In the genomic region with DNA sequence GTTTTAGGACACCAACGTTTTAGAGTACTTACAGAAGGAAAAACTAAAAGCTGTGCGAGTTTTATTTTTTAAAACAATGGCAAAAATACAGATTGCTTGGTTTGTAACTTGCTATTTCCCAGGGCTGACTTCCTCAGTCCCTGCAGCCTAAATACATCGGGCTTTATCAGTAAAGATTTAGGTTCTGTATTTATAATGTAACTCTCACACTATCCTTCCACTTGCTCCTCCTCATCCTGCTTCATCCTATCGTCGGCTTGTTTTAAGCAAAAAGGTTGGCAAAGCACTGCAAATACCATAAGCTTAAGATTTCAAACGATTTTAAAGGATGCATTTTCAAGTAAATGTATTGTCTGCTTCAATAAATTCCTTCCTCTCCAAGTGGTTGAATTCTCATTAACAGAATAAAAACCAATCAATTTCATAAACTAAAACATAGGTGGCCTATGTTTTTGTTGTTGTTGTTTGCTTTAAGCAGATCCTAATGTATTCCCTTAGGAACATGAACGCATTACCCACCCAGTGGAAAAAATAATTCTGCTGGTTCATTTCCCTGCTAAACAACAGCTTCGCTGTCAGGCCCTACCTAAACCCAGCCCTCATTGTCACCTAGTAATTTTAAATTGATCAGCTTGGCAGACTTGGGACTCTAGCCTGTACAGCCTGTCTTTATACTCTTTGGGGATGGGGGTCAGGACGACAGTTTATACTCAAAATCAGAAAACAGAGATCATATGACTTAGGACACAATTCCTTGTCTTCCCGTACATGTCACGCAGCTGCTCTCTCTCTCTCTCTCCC, we compare ENCODE assay signal across 8 mouse cellular contexts. TPM values are rescaled to one million over a fixed set of nuclear protein-coding genes. Genes with fewer than 3 reads are reported as not detected.
DNase-seq lines count a peak whose midpoint lies in the region; ATAC-seq and TF ChIP-seq lines count a peak whose summit lies in the region.

No protein-coding gene starts in this region.

- no peak for TF ChIP-seq EP300 in heart, adult 2 months (IDR thresholded peaks at IDR 0.05; ENCODE audit: insufficient read depth, low read depth, low read length)
- no peak for TF ChIP-seq EP300 in liver, embryonic 14.5 days (IDR thresholded peaks at IDR 0.05; ENCODE audit: low read depth)

- no peak for ATAC-seq in forebrain, embryonic 13.5 days
- no peak for ATAC-seq in liver, embryonic 14.5 days (ENCODE audit: insufficient read depth)

- H3K79me3 ChIP-seq in C2C12 (ENCODE audit: low read depth) = peaks cover 75% of the 10 kb centered on the region

- intact Hi-C loops in heart, adult 2 months (cut with DNase I) = no loop called here
- intact Hi-C loops in heart, postnatal 14 days (cut with DNase I) = no loop called here

- H3K27ac ChIP-seq in heart, adult 2 months = peak overlapping the region; percentile 98
- H3K27ac ChIP-seq in forebrain, embryonic 13.5 days = peak overlapping the region; percentile 100
- peak overlapping the region; percentile 97 for H3K27ac ChIP-seq in liver, embryonic 14.5 days

- WGBS in heart, adult 2 months = 3% methylated on average over 11 of the region's 11 CpGs
- WGBS in forebrain, embryonic 13.5 days = 19% methylated on average over 11 of the region's 11 CpGs
- WGBS in liver, embryonic 14.5 days (ENCODE audit: insufficient replicate concordance) = 10% methylated on average over 11 of the region's 11 CpGs

- TF ChIP-seq POLR2A in heart, adult 2 months (IDR thresholded peaks at IDR 0.05; ENCODE audit: insufficient read depth, low read depth, low read length) = no peak

- no peaks in the 10 kb centered on the region for H3K9me3 ChIP-seq in forebrain, embryonic 13.5 days (replicated peaks)
- H3K9me3 ChIP-seq in liver, embryonic 14.5 days (ENCODE audit: control insufficient read depth, low read length) = no peaks in the 10 kb centered on the region

- H3K27me3 ChIP-seq in heart, adult 2 months (ENCODE audit: control insufficient read depth, insufficient read depth, low read length) = no peaks in the 10 kb centered on the region
- no peaks in the 10 kb centered on the region for H3K27me3 ChIP-seq in C2C12 (ENCODE audit: control insufficient read depth, insufficient read depth, insufficient read length)
- H3K27me3 ChIP-seq in forebrain, embryonic 13.5 days = no peaks in the 10 kb centered on the region
- no peaks in the 10 kb centered on the region for H3K27me3 ChIP-seq in liver, embryonic 14.5 days (ENCODE audit: control insufficient read depth, insufficient read depth, low read length)

- H3ac ChIP-seq in C2C12 (ENCODE audit: control insufficient read depth, insufficient read length, low read depth) = peak overlapping the region; percentile 77

- H3K79me2 ChIP-seq in heart, adult 2 months (replicated peaks; ENCODE audit: control insufficient read depth, insufficient read depth, low read length) = no peaks in the 10 kb centered on the region; the same call in 1 of the 2 replicates
- peaks cover 90% of the 10 kb centered on the region for H3K79me2 ChIP-seq in C2C12 (ENCODE audit: control insufficient read depth, insufficient read depth)

- H3K9ac ChIP-seq in heart, adult 2 months (ENCODE audit: low read depth, low read length) = peak overlapping the region; percentile 75
- H3K9ac ChIP-seq in forebrain, embryonic 13.5 days = peak overlapping the region; percentile 97
- peak overlapping the region; percentile 90 for H3K9ac ChIP-seq in liver, embryonic 14.5 days (replicated peaks)

- TF ChIP-seq CTCF in heart, adult 2 months (IDR thresholded peaks at IDR 0.05) = no peak
- no peak for TF ChIP-seq CTCF in C2C12 (IDR thresholded peaks at IDR 0.05; ENCODE audit: control insufficient read depth, insufficient read depth, insufficient read length)
- no peak for TF ChIP-seq CTCF in liver, embryonic 14.5 days (IDR thresholded peaks at IDR 0.05; ENCODE audit: low read depth)

- DNase-seq in heart, adult 2 months = peak in 1 of 2 experiments; percentile 29
- DNase-seq in heart, postnatal 14 days = no peak
- no peak for DNase-seq in liver, embryonic 14.5 days (ENCODE audit: low read depth in 3 of 3, low spot score in 3 of 3)
- DNase-seq in thymus, adult 18-20 months = no peak
- no peak for DNase-seq in right cerebral cortex, postnatal 25 days
- DNase-seq in layer of hippocampus, postnatal 36 days = no peak

- peak overlapping the region; percentile 77 for H3K4me3 ChIP-seq in heart, adult 2 months
- H3K4me3 ChIP-seq in C2C12 (ENCODE audit: insufficient read depth, poor library complexity, severe bottlenecking) = peak overlapping the region; percentile 63
- H3K4me3 ChIP-seq in forebrain, embryonic 13.5 days = peak overlapping the region; percentile 92
- H3K4me3 ChIP-seq in liver, embryonic 14.5 days (ENCODE audit: insufficient read depth in 1 of 2, low read depth in 2 of 2, low read length in 2 of 2) = peak overlapping the region; percentile 80 to 91

- H3K4me2 ChIP-seq in forebrain, embryonic 13.5 days = peak overlapping the region; percentile 76
- peak overlapping the region; percentile 84 for H3K4me2 ChIP-seq in liver, embryonic 14.5 days (ENCODE audit: low read depth)

- H3K4me1 ChIP-seq in heart, adult 2 months (ENCODE audit: control insufficient read depth, insufficient read depth, low read length) = peaks cover 1% of the 10 kb centered on the region
- peaks cover 47% of the 10 kb centered on the region for H3K4me1 ChIP-seq in forebrain, embryonic 13.5 days
- peaks cover 9 to 11% of the 10 kb centered on the region in 2 experiments; a peak in 3 of 4 replicates for H3K4me1 ChIP-seq in liver, embryonic 14.5 days (replicated peaks; ENCODE audit: control insufficient read depth in 2 of 2, insufficient read depth in 2 of 2, low read length in 1 of 2)

- H3K36me3 ChIP-seq in heart, adult 2 months (ENCODE audit: control insufficient read depth, insufficient read depth, low read length) = peaks cover 5% of the 10 kb centered on the region; the same call in 1 of the 2 replicates
- H3K36me3 ChIP-seq in C2C12 (ENCODE audit: control insufficient read depth, insufficient read depth) = no peaks in the 10 kb centered on the region
- no peaks in the 10 kb centered on the region for H3K36me3 ChIP-seq in forebrain, embryonic 13.5 days (ENCODE audit: poor library complexity, severe bottlenecking)
- H3K36me3 ChIP-seq in liver, embryonic 14.5 days (replicated peaks; ENCODE audit: control insufficient read depth, insufficient read depth, low read depth) = no peaks in the 10 kb centered on the region

TF ChIP-seq in C2C12, 6 proteins besides CTCF, POLR2A, EP300 and RAD21:
- TF ChIP-seq MYOG (IDR thresholded peaks at IDR 0.05; ENCODE audit: control insufficient read depth, extremely low read depth, insufficient read length) = no peak
- no peak for TF ChIP-seq USF1 (IDR thresholded peaks at IDR 0.05; ENCODE audit: low read depth)
- no peak for TF ChIP-seq MAX (IDR thresholded peaks at IDR 0.05)
- TF ChIP-seq FOSL1 (IDR thresholded peaks at IDR 0.05; ENCODE audit: insufficient read depth, low read length, poor library complexity, severe bottlenecking) = no peak
- no peak for TF ChIP-seq CEBPB (IDR thresholded peaks at IDR 0.05; ENCODE audit: low read depth)
- no peak for TF ChIP-seq MYOD1 (IDR thresholded peaks at IDR 0.05; ENCODE audit: control insufficient read depth, insufficient read length, low read depth)

RNA-seq across cellular contexts. Expression of gene Cep170, which starts 1.2 kb away (rescaled TPM):
- 10 to 100 TPM; 17.8 to 22.9 TPM for total RNA-seq in heart, adult 2 months (2021)
- 5.8 and 9.5 TPM in 2 replicates for polyA plus RNA-seq in heart, adult 2 months (2012; rRNA removed)
- total RNA-seq in heart, postnatal 14 days (2021) = 10 to 100 TPM; 26.7 to 29.4 TPM
- polyA plus RNA-seq in C2C12 (2012; fragmentation: generic; extraction: Trizol) = 15.1 TPM
- polyA plus RNA-seq in forebrain, embryonic 13.5 days (2015; fragmentation: Nextera tagmentation; extraction: Ambion mirVana) = 100 and 114 TPM in 2 replicates
- 4.0 and 5.2 TPM in 2 replicates for polyA plus RNA-seq in liver, embryonic 14.5 days (2012; rRNA removed)
- polyA plus RNA-seq in liver, embryonic 14.5 days (2014; fragmentation: Nextera tagmentation; extraction: Ambion mirVana) = 5.5 and 8.9 TPM in 2 replicates
- 100 to 1,000 TPM; 104 to 110 TPM for total RNA-seq in layer of hippocampus, postnatal 36 days (2021)

RNA-seq across cellular contexts. Expression of gene Sdccag8, which starts 1.8 kb away (rescaled TPM):
- 1 to 10 TPM; 3.5 to 4.6 TPM for total RNA-seq in heart, adult 2 months (2021)
- 2.6 and 4.1 TPM in 2 replicates for polyA plus RNA-seq in heart, adult 2 months (2012; rRNA removed)
- total RNA-seq in heart, postnatal 14 days (2021) = 1 to 10 TPM; 5.2 to 5.9 TPM
- polyA plus RNA-seq in C2C12 (2012; fragmentation: generic; extraction: Trizol) = 5.8 TPM
- 28.8 and 29.7 TPM in 2 replicates for polyA plus RNA-seq in forebrain, embryonic 13.5 days (2015; fragmentation: Nextera tagmentation; extraction: Ambion mirVana)
- 1.2 and 2.7 TPM in 2 replicates for polyA plus RNA-seq in liver, embryonic 14.5 days (2012; rRNA removed)
- 4.4 and 5.1 TPM in 2 replicates for polyA plus RNA-seq in liver, embryonic 14.5 days (2014; fragmentation: Nextera tagmentation; extraction: Ambion mirVana)
- total RNA-seq in layer of hippocampus, postnatal 36 days (2021) = 10 to 100 TPM; 16.2 to 19.0 TPM
